Mouse (Mus musculus) urinary bladder, postnatal 25 days (tissue): Measurements from ENCODE around the gene Nup93.

Experiments
- DNase-seq: peaks from one replicate; pipeline ENCODE4 v3.0.0; 2022; ENCODE audit warnings: low spot score

Nup93 gene

GRCm38 (mm10) chr8:94320036-94320435 is 105.7 kb downstream of the Nup93 start:
- DNase-seq = no peak

GRCm38 (mm10) chr8:94322083-94322482 is 107.7 kb downstream of the Nup93 start:
- no peak for DNase-seq

GRCm38 (mm10) chr8:94323041-94323440 is 108.7 kb downstream of the Nup93 start:
- DNase-seq = no peak

GRCm38 (mm10) chr8:94324071-94324470 is 109.7 kb downstream of the Nup93 start:
- no peak for DNase-seq

- no peak for DNase-seq
Observed at GRCm38 (mm10) chr8:94326016-94326415, 111.7 kb downstream of the Nup93 start.

GRCm38 (mm10) chr8:94328932-94329728 is 114.8 kb downstream of the Nup93 start, which contains the start of gene Slc12a3:
Gene Slc12a3 (plus strand): TSS chr8:94329201.
- DNase-seq = no peak

- peak; percentile 37 for DNase-seq
Observed at GRCm38 (mm10) chr8:94330733-94331132, 116.4 kb downstream of the Nup93 start.

GRCm38 (mm10) chr8:94333345-94333744 is 119.0 kb downstream of the Nup93 start:
- DNase-seq = no peak

GRCm38 (mm10) chr8:94337559-94337958 is 123.2 kb downstream of the Nup93 start:
- DNase-seq = no peak

GRCm38 (mm10) chr8:94340796-94341195 is 126.4 kb downstream of the Nup93 start:
- no peak for DNase-seq

GRCm38 (mm10) chr8:94342691-94343090 is 128.3 kb downstream of the Nup93 start:
- DNase-seq = no peak

GRCm38 (mm10) chr8:94343290-94343689 is 128.9 kb downstream of the Nup93 start:
- peak; percentile 82 for DNase-seq

GRCm38 (mm10) chr8:94343778-94344320 is 129.5 kb downstream of the Nup93 start:
- DNase-seq = no peak

- DNase-seq = no peak
Observed at GRCm38 (mm10) chr8:94345657-94346056, 131.3 kb downstream of the Nup93 start.

GRCm38 (mm10) chr8:94346264-94346663 is 131.9 kb downstream of the Nup93 start:
- DNase-seq = no peak

GRCm38 (mm10) chr8:94348425-94348824 is 134.1 kb downstream of the Nup93 start:
- DNase-seq = no peak

- no peak for DNase-seq
Observed at GRCm38 (mm10) chr8:94354069-94354531, 139.7 kb downstream of the Nup93 start.

- DNase-seq = no peak
Observed at GRCm38 (mm10) chr8:94354571-94354970, 140.2 kb downstream of the Nup93 start.

- no peak for DNase-seq
Observed at GRCm38 (mm10) chr8:94357220-94357619, 142.9 kb downstream of the Nup93 start.

- peak; percentile 76 for DNase-seq
Observed at GRCm38 (mm10) chr8:94358541-94358940, 144.2 kb downstream of the Nup93 start.

- no peak for DNase-seq
Observed at GRCm38 (mm10) chr8:94361774-94362431, 147.5 kb downstream of the Nup93 start.

GRCm38 (mm10) chr8:94362607-94363239 is 148.4 kb downstream of the Nup93 start:
- no peak for DNase-seq
